Mouse (Mus musculus): ENCODE data around the gene Zfp1.

DNA sequence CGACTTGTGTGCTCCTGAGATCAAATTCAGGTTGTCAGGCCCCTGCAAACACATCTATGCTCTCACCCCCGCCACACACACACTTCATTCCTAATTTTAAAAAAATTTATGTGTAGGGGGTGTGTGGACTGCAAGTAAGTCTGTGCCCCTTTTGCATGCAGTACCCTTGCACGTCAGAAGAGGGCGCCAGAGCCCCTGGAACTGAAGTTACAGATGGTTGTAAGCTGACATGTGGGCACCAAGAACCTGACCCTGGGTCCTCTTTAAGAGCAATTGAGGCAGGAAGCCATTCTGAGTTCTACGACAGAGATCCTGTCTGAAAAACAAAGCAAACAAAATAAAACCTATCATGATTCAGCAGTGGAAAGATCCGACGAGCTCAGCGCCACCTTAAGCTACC, 33.0 kb downstream of the Zfp1 start:
- TF ChIP-seq CTCF (IDR thresholded peaks at IDR 0.05; ENCODE audit: low read depth) (peak; percentile 23; the same call in 1 of the 2 replicates), EP300 (IDR thresholded peaks at IDR 0.05; ENCODE audit: low read depth) (no peak)

All from heart, postnatal 0 days (tissue).